Mouse (Mus musculus) CH12.LX (cell line): ENCODE measurements around the gene Ryr3. TPM values are rescaled to one million over a fixed set of nuclear protein-coding genes. Genes with fewer than 3 reads are reported as not detected.
A peak's percentile ranks its signal among the peaks of the same experiment; 100 is the strongest.

Experiments
- DNase-seq: peaks from one replicate; pipeline ENCODE4 v3.0.0-alpha.2; 2013; ENCODE audit errors: extremely low read depth
- H3K27ac ChIP-seq: 2 replicates; pipeline ENCODE4 v1.5.1; 2012; ENCODE audit warnings: low read depth, mild to moderate bottlenecking, control low read depth, moderate library complexity; ENCODE audit not compliant: insufficient read depth
- H3K27me3 ChIP-seq: replicated peaks from 2 replicates; pipeline ENCODE3; 2012; ENCODE audit warnings: inconsistent platforms
- H3K36me3 ChIP-seq, 2 experiments: replicated peaks in 1 of 2; 2 replicates each; pipeline versions ENCODE3 to v1.6.1; 2012; ENCODE audit warnings: inconsistent platforms in 1 of 2, low read length in 1 of 2, mild to moderate bottlenecking in 1 of 2, mixed read lengths in 1 of 2, moderate library complexity in 1 of 2; ENCODE audit not compliant: control insufficient read depth in 1 of 2, insufficient read depth in 1 of 2
- H3K4me1 ChIP-seq, 2 experiments: 2 replicates each; pipeline ENCODE4 v1.6.1; 2012; ENCODE audit warnings: inconsistent platforms in 1 of 2, moderate library complexity in 1 of 2; ENCODE audit not compliant: insufficient read depth in 2 of 2, control insufficient read depth in 1 of 2
- H3K4me2 ChIP-seq: 2 replicates; pipeline ENCODE4 v1.6.1; 2012; ENCODE audit warnings: low read depth, mild to moderate bottlenecking, control low read depth; ENCODE audit not compliant: poor library complexity, insufficient read depth, severe bottlenecking
- H3K4me3 ChIP-seq, 3 experiments: fragments of 150-350 bp in 1 of 3; sonication (generic) in 1 of 3; replicated peaks in 1 of 3; 2 replicates each; pipeline versions ENCODE3 to v1.5.1; 2011 to 2012; ENCODE audit warnings: low read depth in 2 of 3, low read length in 2 of 3, mild to moderate bottlenecking in 2 of 3, moderate library complexity in 2 of 3, control low read depth in 1 of 3, improper control_type of control experiment in 1 of 3, inconsistent platforms in 1 of 3, mixed read lengths in 1 of 3; ENCODE audit not compliant: poor library complexity in 1 of 3
- H3K79me2 ChIP-seq: replicated peaks from 2 replicates; pipeline ENCODE4 v1.6.1; 2012; ENCODE audit warnings: mild to moderate bottlenecking, moderate library complexity; ENCODE audit not compliant: control insufficient read depth, poor library complexity, insufficient read depth, severe bottlenecking; ENCODE audit errors: extremely low read depth
- H3K9ac ChIP-seq: 2 replicates; pipeline ENCODE4 v1.6.1; 2012; ENCODE audit warnings: low read depth, mild to moderate bottlenecking, control low read depth, moderate library complexity; ENCODE audit not compliant: insufficient read depth
- H3K9me3 ChIP-seq: replicated peaks from 2 replicates; pipeline ENCODE3; 2012; ENCODE audit warnings: low read length, inconsistent platforms, mixed read lengths
- BHLHE40 ChIP-seq: IDR thresholded peaks from 2 replicates; pipeline ENCODE4 v1.6.1; 2011; ENCODE audit warnings: mild to moderate bottlenecking, low read depth, low read length, improper control_type of control experiment
- ELF1 ChIP-seq: IDR thresholded peaks from 2 replicates; pipeline ENCODE4 v1.6.1; 2014; ENCODE audit warnings: low read depth, mild to moderate bottlenecking, inconsistent platforms, low read length, improper control_type of control experiment
- EP300 ChIP-seq: IDR thresholded peaks from 2 replicates; pipeline ENCODE4 v1.6.1; 2011; ENCODE audit warnings: low read length, improper control_type of control experiment
- ETS1 ChIP-seq: conservative IDR thresholded peaks from 2 replicates; pipeline ENCODE4 v1.6.1; 2012; ENCODE audit warnings: low read depth, mild to moderate bottlenecking, inconsistent platforms, low read length, improper control_type of control experiment, moderate library complexity
- IRF4 ChIP-seq: IDR thresholded peaks from 2 replicates; pipeline ENCODE4 v1.6.1; 2014; ENCODE audit warnings: low read depth, mild to moderate bottlenecking, inconsistent platforms, low read length, improper control_type of control experiment
- JUND ChIP-seq: conservative IDR thresholded peaks from 2 replicates; pipeline ENCODE4 v1.6.1; 2011; ENCODE audit warnings: low read depth, low read length, improper control_type of control experiment
- MAFK ChIP-seq: IDR thresholded peaks from 2 replicates; pipeline ENCODE4 v1.6.1; 2011; ENCODE audit warnings: low read length, improper control_type of control experiment; ENCODE audit not compliant: insufficient replicate concordance
- MEF2A ChIP-seq: IDR thresholded peaks from 2 replicates; pipeline ENCODE4 v1.6.1; 2014; ENCODE audit warnings: low read depth, mild to moderate bottlenecking, inconsistent platforms, low read length, improper control_type of control experiment, borderline replicate concordance
- MXI1 ChIP-seq: IDR thresholded peaks from 2 replicates; pipeline ENCODE4 v1.6.1; 2011; ENCODE audit warnings: mild to moderate bottlenecking, low read depth, low read length, improper control_type of control experiment
- PAX5 ChIP-seq: IDR thresholded peaks from 2 replicates; pipeline ENCODE4 v1.6.1; 2012; ENCODE audit warnings: low read length, inconsistent platforms, mixed read lengths
- RAD21 ChIP-seq: IDR thresholded peaks from 2 replicates; pipeline ENCODE4 v1.6.1; 2011; ENCODE audit warnings: low read depth, mild to moderate bottlenecking, low read length, improper control_type of control experiment, moderate library complexity
- RCOR1 ChIP-seq: conservative IDR thresholded peaks from 2 replicates; pipeline ENCODE4 v1.6.1; 2012; ENCODE audit warnings: low read depth, mild to moderate bottlenecking, inconsistent platforms, low read length, improper control_type of control experiment
- TCF12 ChIP-seq: IDR thresholded peaks from 2 replicates; pipeline ENCODE4 v1.6.1; 2014; ENCODE audit warnings: low read depth, mild to moderate bottlenecking, inconsistent platforms, low read length, improper control_type of control experiment
- UBTF ChIP-seq: IDR thresholded peaks from 2 replicates; pipeline ENCODE4 v1.6.1; 2012; ENCODE audit warnings: low read depth, mild to moderate bottlenecking, inconsistent platforms, low read length, improper control_type of control experiment, moderate library complexity
- ZKSCAN1 ChIP-seq: IDR thresholded peaks from 2 replicates; pipeline ENCODE4 v1.6.1; 2012; ENCODE audit warnings: low read depth, inconsistent platforms, low read length, improper control_type of control experiment, borderline replicate concordance
- dilution Hi-C: fragments of 300-500 bp; cut with MboI; formaldehyde crosslinking; loops from 2 replicates; pipeline ENCODE4 v1.14.3; 2020; ENCODE audit warnings: low sequenced_read_pairs; ENCODE audit not compliant: extremely low pct_unique_long_range_greater_than_20kb, extremely low pct_ligation_motif_present
- in situ Hi-C: fragments of 300-500 bp; cut with MboI; formaldehyde crosslinking; loops from 3 replicates; pipeline ENCODE4 v1.14.3; 2019; ENCODE audit warnings: low sequenced_read_pairs, low pct_ligation_motif_present, low pct_unique_long_range_greater_than_20kb, mixed read lengths
- polyA plus RNA-seq: library from polyadenylated mRNA; unstranded; fragments of >175 nt; gene quantifications from 2 replicates; pipeline ENCODE4 v1.2.1, GENCODE M21; 2012; ENCODE audit warnings: low read depth; ENCODE audit not compliant: insufficient read length
- total RNA-seq, 2 experiments: library from RNA; depleted of rRNA; stranded (reverse); fragments of 300-350 nt in 1 of 2; fragments of >200 nt in 1 of 2; gene quantifications; 2 replicates each; pipeline ENCODE4 v1.2.3; 2012 to 2014

The Ryr3 gene
- total and polyA plus RNA-seq, 3 experiments = 0.08 to 0.40 (median 0.16) TPM

- dilution Hi-C loops (no loop called here), in situ Hi-C loops (no loop called here)
- Histone ChIP-seq H3K4me3 (no peak overlapping the region), H3K27ac (no peak overlapping the region), H3K9me3 (no peaks in the 10 kb centered on the region), H3K36me3 (no peaks in the 10 kb centered on the region), H3K9ac (no peak overlapping the region), H3K4me1 (peaks cover 4 to 60% of the 10 kb centered on the region in 2 experiments; a peak in 3 of 4 replicates), H3K27me3 (no peaks in the 10 kb centered on the region), H3K4me2 (no peak overlapping the region), H3K79me2 (no peaks in the 10 kb centered on the region)
- TF ChIP-seq TCF12 (peak; percentile 71; the same call in 1 of the 2 replicates), ETS1 (0 out of 2 replicates have a peak, but pooled peaks have one; percentile 7), RCOR1 (0 out of 2 replicates have a peak, but pooled peaks have one; percentile 36), ZKSCAN1 (no peak), EP300 (peak; percentile 70; the same call in 1 of the 2 replicates), BHLHE40 (no peak), MEF2A (peak; percentile 41; the same call in 1 of the 2 replicates), IRF4 (peak; percentile 67)
- peak; percentile 51 for DNase-seq
Observed at GRCm38 (mm10) chr2:112909142-112909541, 307.8 kb downstream of the Ryr3 start.

DNA sequence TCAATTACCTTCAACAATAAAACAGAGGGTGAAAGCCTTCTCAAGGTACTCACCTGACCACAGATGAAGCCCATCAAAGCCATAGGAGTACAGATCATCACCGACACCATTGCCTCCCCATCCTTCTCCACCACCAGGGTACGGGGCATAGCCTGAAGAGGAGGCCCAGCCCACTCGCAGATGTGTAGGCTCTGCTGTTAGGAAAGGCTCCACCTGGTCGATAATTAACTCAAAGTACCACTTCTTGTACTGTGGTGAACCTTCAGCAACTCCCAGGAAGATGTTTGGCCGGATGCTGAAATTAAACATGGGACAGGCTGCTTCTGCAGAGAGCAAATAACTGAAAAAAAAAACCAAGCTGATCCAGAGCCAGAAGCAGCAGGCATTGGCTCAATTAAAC lies 316.1 kb downstream of the Ryr3 start:
- in situ Hi-C loops = no loop called here
- TF ChIP-seq IRF4 (no peak), UBTF (no peak), RAD21 (no peak), ELF1 (no peak), PAX5 (no peak), EP300 (no peak), MXI1 (no peak), JUND (no peak), MAFK (no peak), MEF2A (no peak)
- Histone ChIP-seq H3K27me3 (no peaks in the 10 kb centered on the region), H3K4me1 (no peaks in the 10 kb centered on the region), H3K9me3 (no peaks in the 10 kb centered on the region), H3K79me2 (no peaks in the 10 kb centered on the region), H3K36me3 (no peaks in the 10 kb centered on the region), H3K27ac (no peak overlapping the region), H3K9ac (no peak overlapping the region), H3K4me2 (no peak overlapping the region), H3K4me3 (no peak overlapping the region)
- no peak for DNase-seq
- dilution Hi-C loops = no loop called here
